Mouse (Mus musculus): Measurements from ENCODE around the gene Gm11985.

GRCm38 (mm10) chr11:7178724-7179123 lies 9.6 kb downstream of the Gm11985 start:
- no peak for TF ChIP-seq CTCF (IDR thresholded peaks at IDR 0.05; ENCODE audit: insufficient read depth, low read length)
- no peak for TF ChIP-seq POLR2A (IDR thresholded peaks at IDR 0.05; ENCODE audit: borderline replicate concordance, extremely low read depth, low read depth, low read length)
